9 mouse cellular contexts compared by ENCODE assay signal in the genomic region with DNA sequence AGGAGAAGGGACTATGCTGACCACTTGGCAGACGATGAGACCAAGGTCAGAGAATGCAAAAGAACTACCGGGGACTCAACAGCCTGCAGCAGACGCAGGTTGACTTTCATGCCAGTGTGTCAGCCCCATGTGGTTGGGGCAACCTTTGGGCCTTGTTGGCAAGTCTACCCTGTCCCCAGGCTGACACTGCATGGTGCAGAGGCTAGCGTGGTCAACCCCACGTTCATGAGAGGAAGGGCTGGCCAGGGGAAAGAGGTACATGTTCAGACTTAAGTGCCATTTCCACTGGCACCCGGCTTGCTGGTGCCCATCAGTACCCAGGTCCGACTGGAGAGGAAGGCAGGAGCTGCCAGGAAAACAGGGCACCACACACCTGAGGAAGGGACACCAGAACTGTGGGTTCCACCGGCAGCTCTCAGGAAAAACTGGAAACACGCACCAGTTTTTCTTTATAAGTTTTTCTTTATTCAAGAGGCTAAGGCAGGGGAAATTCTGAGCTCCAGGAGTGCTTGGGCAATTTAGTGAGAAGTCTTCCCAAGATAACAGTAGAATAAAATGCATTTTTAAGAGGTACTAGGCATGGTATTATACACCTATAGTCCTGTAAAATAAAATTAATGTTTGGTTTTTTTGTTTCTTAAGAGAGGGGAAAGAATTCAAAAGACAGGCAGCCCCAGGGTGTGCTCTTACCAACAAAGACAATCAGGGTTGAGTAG.
DNase-seq lines count a peak whose midpoint lies in the region; ATAC-seq and TF ChIP-seq lines count a peak whose summit lies in the region.
"Had no signal": no experiment of that assay in that cellular context is flagged by ENCODE, and none has a peak within 500 bp of the region (broad histone marks: within the 10 kb centered on the region; RNA-seq: fewer than 3 reads in every experiment).

No protein-coding gene starts in this region.

- ATAC-seq in kidney, embryonic 15.5 days (replicated peaks; ENCODE audit: low FRiP score): no peak; the same call in 1 of the 2 replicates
- ATAC-seq in limb, embryonic 15.5 days (ENCODE audit: insufficient number of reproducible peaks, low FRiP score, low TSS enrichment, low read depth): no peak

- no peaks in the 10 kb centered on the region for H3K9me3 ChIP-seq in kidney, embryonic 15.5 days (replicated peaks)
- H3K9me3 ChIP-seq in limb, embryonic 15.5 days: no peaks in the 10 kb centered on the region
- H3K9me3 ChIP-seq: stomach, embryonic 15.5 days had no signal

- H3K4me3 ChIP-seq in kidney, embryonic 15.5 days (replicated peaks): no peak overlapping the region
- no peak overlapping the region for H3K4me3 ChIP-seq in bone marrow macrophage, adult 2 months (ENCODE audit: insufficient read depth, low read length)
- H3K4me3 ChIP-seq in limb, embryonic 15.5 days: no peak overlapping the region
- no peak overlapping the region for H3K4me3 ChIP-seq in left cerebral cortex, adult 2 months
- H3K4me3 ChIP-seq: stomach, embryonic 15.5 days had no signal

- 0 out of 2 replicates have a peak overlapping the region, but pooled peaks have one; percentile 3 for H3K9ac ChIP-seq in kidney, embryonic 15.5 days
- H3K9ac ChIP-seq in limb, embryonic 15.5 days: no peak overlapping the region
- H3K9ac ChIP-seq: stomach, embryonic 15.5 days had no signal

- peak; percentile 69 for DNase-seq in adrenal gland, postnatal 10 days
- DNase-seq in adrenal gland, postnatal 4 days (ENCODE audit: low spot score in 2 of 2): no peak
- DNase-seq in kidney, postnatal 10 days: no peak
- no peak for DNase-seq in MN1 (ENCODE audit: low spot score)
- DNase-seq in left cerebral cortex, adult 2 months (ENCODE audit: extremely low spot score in 1 of 2, low spot score in 2 of 2): no peak

- intact Hi-C loops in left cerebral cortex, adult 2 months (cut with DNase I): loop anchor here (1.0 to 2.0 kb wide), 2 partner anchors 68 to 76 kb away; no protein-coding TSS in a partner anchor

- no peak for TF ChIP-seq POLR2A in bone marrow macrophage, adult 2 months (IDR thresholded peaks at IDR 0.05; ENCODE audit: borderline replicate concordance, low read depth, low read length)

- 66% methylated on average over 9 of the region's 9 CpGs for WGBS in kidney, embryonic 15.5 days
- 72% methylated on average over 9 of the region's 9 CpGs for WGBS in limb, embryonic 15.5 days

- H3K4me2 ChIP-seq in kidney, embryonic 15.5 days: no peak overlapping the region
- H3K4me2 ChIP-seq in limb, embryonic 15.5 days: no peak overlapping the region
- H3K4me2 ChIP-seq: stomach, embryonic 15.5 days had no signal

- no peak; the same call in 1 of the 2 replicates for TF ChIP-seq CTCF in bone marrow macrophage, adult 2 months (IDR thresholded peaks at IDR 0.05; ENCODE audit: low read depth, low read length)
- no peak for TF ChIP-seq CTCF in left cerebral cortex, adult 2 months (IDR thresholded peaks at IDR 0.05)

- no peaks in the 10 kb centered on the region for H3K36me3 ChIP-seq in kidney, embryonic 15.5 days
- H3K36me3 ChIP-seq in limb, embryonic 15.5 days: no peaks in the 10 kb centered on the region
- H3K36me3 ChIP-seq: stomach, embryonic 15.5 days had no signal

- no peak overlapping the region for H3K27ac ChIP-seq in kidney, embryonic 15.5 days
- peak overlapping the region; percentile 71 for H3K27ac ChIP-seq in bone marrow macrophage, adult 2 months (ENCODE audit: insufficient read depth, low read depth, low read length)
- peak overlapping the region; percentile 55 for H3K27ac ChIP-seq in limb, embryonic 15.5 days
- no peak overlapping the region for H3K27ac ChIP-seq in left cerebral cortex, adult 2 months
- H3K27ac ChIP-seq: stomach, embryonic 15.5 days had no signal

- peaks cover 35% of the 10 kb centered on the region for H3K4me1 ChIP-seq in kidney, embryonic 15.5 days
- H3K4me1 ChIP-seq in bone marrow macrophage, adult 2 months (ENCODE audit: control insufficient read depth, insufficient read depth, low read length): peaks cover 91% of the 10 kb centered on the region
- peaks cover 70% of the 10 kb centered on the region for H3K4me1 ChIP-seq in limb, embryonic 15.5 days

- no peaks in the 10 kb centered on the region for H3K27me3 ChIP-seq in kidney, embryonic 15.5 days
- H3K27me3 ChIP-seq in limb, embryonic 15.5 days: no peaks in the 10 kb centered on the region
- H3K27me3 ChIP-seq: stomach, embryonic 15.5 days had no signal

Comparison
In these comparisons a context has a peak if more than half of its experiments do, and no peak if none do; other contexts are left out.
1. H3K27ac ChIP-seq: peak in bone marrow macrophage, adult 2 months (single experiment) and limb, embryonic 15.5 days (single experiment); none in kidney, embryonic 15.5 days (single experiment) and left cerebral cortex, adult 2 months (single experiment).